Mouse (Mus musculus): Measurements from ENCODE around the gene Slc25a14. TPM values are rescaled to one million over a fixed set of nuclear protein-coding genes. Genes with fewer than 3 reads are reported as not detected.

The Slc25a14 gene
- polyA plus RNA-seq, 1 experiment from 2014 or later, result 27.2 TPM

DNA sequence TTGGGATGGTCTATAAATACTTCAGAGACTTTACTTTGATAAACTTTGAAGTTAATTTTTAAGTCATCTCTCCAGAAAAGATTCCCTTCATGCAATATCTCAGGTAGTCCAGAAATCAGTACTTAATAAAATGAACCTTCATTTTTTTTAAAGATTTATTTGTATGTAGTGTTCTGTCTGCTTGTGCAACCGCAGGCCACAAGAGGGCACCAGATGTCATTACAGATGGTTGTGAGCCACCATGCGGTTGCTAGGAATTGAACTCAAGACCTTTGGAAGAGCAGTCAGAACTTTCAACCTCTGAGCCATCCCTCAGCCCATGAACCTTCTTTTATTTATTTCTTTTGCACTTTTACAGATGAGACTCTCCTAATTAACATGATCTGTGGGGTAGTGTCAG is 13.8 kb downstream of the Slc25a14 start:
- Histone ChIP-seq H3K36me3 (ENCODE audit: control insufficient read depth, insufficient read depth, low read length) (no peaks in the 10 kb centered on the region), H3K9me3 (ENCODE audit: control insufficient read depth, low read length) (no peaks in the 10 kb centered on the region), H3K4me1 (ENCODE audit: control insufficient read depth, insufficient read depth, low read length) (no peaks in the 10 kb centered on the region), H3K4me2 (ENCODE audit: low read depth) (no peak overlapping the region), H3K4me3 (ENCODE audit: low read depth, low read length) (no peak overlapping the region), H3K27ac (ENCODE audit: low read depth, low read length) (no peak overlapping the region), H3K27me3 (ENCODE audit: control insufficient read depth, insufficient read depth, low read length) (no peaks in the 10 kb centered on the region), H3K9ac (ENCODE audit: low read length) (no peak overlapping the region)
- DNase-seq (ENCODE audit: low spot score), result no peak
- WGBS, result 46% methylated on average over 2 of the region's 2 CpGs
- no peak for ATAC-seq (ENCODE audit: insufficient read depth, low FRiP score, low TSS enrichment)

DNA sequence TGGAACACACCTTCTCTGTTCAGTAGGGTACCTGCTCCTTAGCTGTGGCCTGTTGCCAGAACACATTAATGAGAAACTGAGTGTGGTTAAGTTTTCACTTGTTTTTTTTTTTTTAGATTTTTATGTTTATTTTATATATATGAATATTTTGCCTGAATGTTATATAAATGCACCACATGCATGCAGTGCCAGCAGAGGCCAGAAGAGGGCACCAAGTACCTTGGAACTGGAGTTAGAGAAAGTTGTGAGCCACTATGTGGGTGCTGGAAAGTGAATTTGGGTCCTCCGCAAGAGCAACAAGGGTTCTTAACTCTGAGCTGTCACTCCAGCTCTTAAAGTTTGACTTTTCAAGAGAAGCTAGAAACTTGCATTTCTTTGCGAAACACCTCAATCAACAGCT is 20.9 kb downstream of the Slc25a14 start:
- ATAC-seq (ENCODE audit: insufficient read depth, low FRiP score, low TSS enrichment) (no peak), DNase-seq (ENCODE audit: low spot score) (no peak)
- H3K27me3 ChIP-seq (ENCODE audit: control insufficient read depth, insufficient read depth, low read length), result no peaks in the 10 kb centered on the region
- no peaks in the 10 kb centered on the region for H3K4me1 ChIP-seq (ENCODE audit: control insufficient read depth, insufficient read depth, low read length)
- no peaks in the 10 kb centered on the region for H3K36me3 ChIP-seq (ENCODE audit: control insufficient read depth, insufficient read depth, low read length)
- H3K9ac ChIP-seq (ENCODE audit: low read length), result no peak overlapping the region
- H3K27ac ChIP-seq (ENCODE audit: low read depth, low read length), result no peak overlapping the region
- no peak overlapping the region for H3K4me3 ChIP-seq (ENCODE audit: low read depth, low read length)
- 86% methylated on average over 2 of the region's 2 CpGs for WGBS
- no peak overlapping the region for H3K4me2 ChIP-seq (ENCODE audit: low read depth)
- no peaks in the 10 kb centered on the region for H3K9me3 ChIP-seq (ENCODE audit: control insufficient read depth, low read length)

DNA sequence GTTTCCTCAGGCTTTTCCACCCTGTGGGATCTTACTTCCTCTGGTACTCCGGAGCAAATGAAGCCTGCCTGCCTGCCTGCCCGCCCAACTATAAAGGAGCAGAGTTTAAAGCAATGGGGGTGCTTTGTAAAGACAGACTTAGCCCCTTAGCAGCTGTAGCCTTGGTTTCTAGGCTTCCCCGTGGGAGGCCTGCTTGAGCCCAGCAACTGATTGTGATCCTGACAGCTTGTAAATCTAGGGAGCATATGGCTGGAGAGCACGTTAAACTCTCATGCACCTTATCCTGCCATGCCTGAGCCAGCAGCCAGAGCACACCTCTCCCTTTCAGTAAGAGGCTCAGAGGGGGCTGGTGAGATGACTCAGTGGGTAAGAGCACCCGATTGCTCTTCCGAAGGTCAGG is 43.6 kb downstream of the Slc25a14 start:
- H3K4me2 ChIP-seq (ENCODE audit: low read depth), result no peak overlapping the region
- WGBS, result 20% methylated on average over 6 of the region's 6 CpGs
- no peaks in the 10 kb centered on the region for H3K9me3 ChIP-seq (ENCODE audit: control insufficient read depth, low read length)
- no peaks in the 10 kb centered on the region for H3K27me3 ChIP-seq (ENCODE audit: control insufficient read depth, insufficient read depth, low read length)
- H3K27ac ChIP-seq (ENCODE audit: low read depth, low read length), result no peak overlapping the region
- DNase-seq (ENCODE audit: low spot score) (peak; percentile 39), ATAC-seq (ENCODE audit: insufficient read depth, low FRiP score, low TSS enrichment) (peak; percentile 88)
- no peak overlapping the region for H3K4me3 ChIP-seq (ENCODE audit: low read depth, low read length)
- no peaks in the 10 kb centered on the region for H3K4me1 ChIP-seq (ENCODE audit: control insufficient read depth, insufficient read depth, low read length)
- H3K36me3 ChIP-seq (ENCODE audit: control insufficient read depth, insufficient read depth, low read length), result no peaks in the 10 kb centered on the region
- no peak overlapping the region for H3K9ac ChIP-seq (ENCODE audit: low read length)

DNA sequence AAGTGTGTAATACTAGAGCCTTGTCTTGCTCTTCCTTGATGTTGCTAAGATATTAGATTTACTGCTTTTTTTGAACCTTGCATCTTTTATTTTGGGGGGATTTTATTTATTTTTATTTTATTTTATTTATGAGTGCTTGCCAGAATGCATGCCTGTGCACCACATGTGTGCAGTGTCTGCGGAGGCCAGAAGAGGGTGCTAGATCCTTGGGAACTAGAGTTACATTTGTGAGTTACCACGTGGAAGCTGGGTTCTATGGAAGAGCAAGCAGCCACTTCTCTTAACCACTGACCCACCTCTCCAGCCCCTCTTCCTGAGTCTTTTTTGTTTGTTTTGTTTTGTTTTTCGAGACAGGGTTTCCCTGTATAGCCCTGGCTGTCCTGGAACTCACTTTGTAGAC is 46.4 kb downstream of the Slc25a14 start:
- Histone ChIP-seq H3K9me3 (ENCODE audit: control insufficient read depth, low read length) (no peaks in the 10 kb centered on the region), H3K27ac (ENCODE audit: low read depth, low read length) (no peak overlapping the region), H3K4me1 (ENCODE audit: control insufficient read depth, insufficient read depth, low read length) (no peaks in the 10 kb centered on the region), H3K27me3 (ENCODE audit: control insufficient read depth, insufficient read depth, low read length) (no peaks in the 10 kb centered on the region), H3K9ac (ENCODE audit: low read length) (no peak overlapping the region), H3K4me3 (ENCODE audit: low read depth, low read length) (no peak overlapping the region), H3K4me2 (ENCODE audit: low read depth) (no peak overlapping the region), H3K36me3 (ENCODE audit: control insufficient read depth, insufficient read depth, low read length) (no peaks in the 10 kb centered on the region)
- WGBS, result 72% methylated on average over 3 of the region's 3 CpGs
- ATAC-seq (ENCODE audit: insufficient read depth, low FRiP score, low TSS enrichment) (no peak), DNase-seq (ENCODE audit: low spot score) (no peak)

DNA sequence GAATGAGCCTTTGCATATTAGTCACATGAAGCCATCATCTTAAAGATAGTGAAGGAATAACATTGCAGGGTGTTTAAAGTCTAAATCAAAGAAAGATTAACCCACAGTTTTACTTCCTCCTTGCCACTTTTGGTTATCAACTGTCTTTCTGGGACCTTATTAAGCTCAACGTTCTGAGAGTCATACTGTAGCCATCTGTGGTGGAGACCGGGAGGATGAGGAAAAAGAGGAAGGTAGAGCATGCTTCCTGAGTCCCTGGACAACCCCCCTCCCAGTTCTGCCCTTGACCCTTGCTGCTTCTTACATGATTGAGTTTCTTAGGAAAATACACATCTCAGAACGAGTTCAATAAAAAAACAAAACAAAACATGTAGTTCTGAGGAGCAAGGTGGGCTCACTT is 48.5 kb downstream of the Slc25a14 start:
- H3K36me3 ChIP-seq (ENCODE audit: control insufficient read depth, insufficient read depth, low read length), result no peaks in the 10 kb centered on the region
- no peak overlapping the region for H3K4me2 ChIP-seq (ENCODE audit: low read depth)
- ATAC-seq (ENCODE audit: insufficient read depth, low FRiP score, low TSS enrichment) (no peak), DNase-seq (ENCODE audit: low spot score) (no peak)
- H3K27ac ChIP-seq (ENCODE audit: low read depth, low read length), result no peak overlapping the region
- H3K4me1 ChIP-seq (ENCODE audit: control insufficient read depth, insufficient read depth, low read length), result no peaks in the 10 kb centered on the region
- 78% methylated on average over 3 of the region's 3 CpGs for WGBS
- no peak overlapping the region for H3K9ac ChIP-seq (ENCODE audit: low read length)
- no peaks in the 10 kb centered on the region for H3K9me3 ChIP-seq (ENCODE audit: control insufficient read depth, low read length)
- no peak overlapping the region for H3K4me3 ChIP-seq (ENCODE audit: low read depth, low read length)
- no peaks in the 10 kb centered on the region for H3K27me3 ChIP-seq (ENCODE audit: control insufficient read depth, insufficient read depth, low read length)

DNA sequence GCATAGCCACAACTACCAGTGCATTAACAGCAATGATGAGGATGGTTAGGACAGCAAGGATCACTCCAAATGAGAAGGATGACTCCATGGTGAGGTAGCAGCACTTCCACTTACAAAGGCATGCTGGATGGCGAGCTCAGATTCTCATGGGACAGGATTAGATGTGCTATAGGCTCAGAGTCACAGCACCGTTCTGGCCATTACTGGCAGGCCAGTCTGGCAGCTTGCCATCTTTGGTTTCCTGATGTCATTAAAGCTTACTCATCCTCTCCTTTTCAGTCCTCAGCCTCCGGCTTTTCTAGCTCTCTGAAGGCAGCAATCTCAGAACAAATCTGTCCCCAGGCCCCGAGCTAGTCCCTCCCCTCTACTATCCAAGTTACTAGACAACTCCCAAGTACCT is 51.0 kb downstream of the Slc25a14 start, which contains the start of gene Gpr119:
Gpr119 (minus strand) TSS at position 308 of the 400 bp plus-strand sequence.
- no peaks in the 10 kb centered on the region for H3K4me1 ChIP-seq (ENCODE audit: control insufficient read depth, insufficient read depth, low read length)
- no peak for ATAC-seq (ENCODE audit: insufficient read depth, low FRiP score, low TSS enrichment)
- H3K9ac ChIP-seq (ENCODE audit: low read length), result no peak within 1 kb of the TSS
- H3K4me3 ChIP-seq (ENCODE audit: low read depth, low read length), result no peak within 1 kb of the TSS
- WGBS, result 74% methylated on average over 4 of the region's 4 CpGs
- DNase-seq (ENCODE audit: low spot score), result no peak
- no peaks in the 10 kb centered on the region for H3K27me3 ChIP-seq (ENCODE audit: control insufficient read depth, insufficient read depth, low read length)
- H3K9me3 ChIP-seq (ENCODE audit: control insufficient read depth, low read length), result no peaks in the 10 kb centered on the region
- H3K27ac ChIP-seq (ENCODE audit: low read depth, low read length), result no peak within 1 kb of the TSS
- H3K36me3 ChIP-seq (ENCODE audit: control insufficient read depth, insufficient read depth, low read length), result no peaks in the 10 kb centered on the region
- H3K4me2 ChIP-seq (ENCODE audit: low read depth), result no peak within 1 kb of the TSS

DNA sequence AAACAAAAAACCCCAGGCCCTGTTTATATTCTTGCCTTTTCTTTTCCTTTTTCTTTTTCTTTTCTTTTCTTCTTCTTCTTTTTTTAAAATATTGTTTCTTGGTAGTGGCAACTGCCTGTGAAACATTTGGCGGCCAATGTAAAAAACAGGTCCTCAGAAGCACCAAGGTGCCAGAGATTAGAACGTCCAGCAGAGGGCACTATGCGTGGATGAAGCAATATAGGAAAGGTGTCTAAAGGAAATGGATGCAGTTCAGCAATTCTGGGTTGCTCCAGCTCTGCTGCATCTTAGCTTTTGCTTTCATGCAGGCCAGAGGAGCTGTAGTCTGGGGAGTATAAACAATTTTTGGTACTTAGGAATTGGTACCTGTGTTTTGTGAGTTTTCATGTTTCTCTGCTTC is 60.2 kb downstream of the Slc25a14 start:
- Histone ChIP-seq H3K9me3 (ENCODE audit: control insufficient read depth, low read length) (no peaks in the 10 kb centered on the region), H3K4me2 (ENCODE audit: low read depth) (no peak overlapping the region), H3K4me1 (ENCODE audit: control insufficient read depth, insufficient read depth, low read length) (no peaks in the 10 kb centered on the region), H3K36me3 (ENCODE audit: control insufficient read depth, insufficient read depth, low read length) (no peaks in the 10 kb centered on the region), H3K27me3 (ENCODE audit: control insufficient read depth, insufficient read depth, low read length) (no peaks in the 10 kb centered on the region), H3K27ac (ENCODE audit: low read depth, low read length) (no peak overlapping the region), H3K4me3 (ENCODE audit: low read depth, low read length) (no peak overlapping the region), H3K9ac (ENCODE audit: low read length) (no peak overlapping the region)
- DNase-seq (ENCODE audit: low spot score) (peak; percentile 35), ATAC-seq (ENCODE audit: insufficient read depth, low FRiP score, low TSS enrichment) (no peak)
- 19% methylated on average over 3 of the region's 3 CpGs for WGBS

DNA sequence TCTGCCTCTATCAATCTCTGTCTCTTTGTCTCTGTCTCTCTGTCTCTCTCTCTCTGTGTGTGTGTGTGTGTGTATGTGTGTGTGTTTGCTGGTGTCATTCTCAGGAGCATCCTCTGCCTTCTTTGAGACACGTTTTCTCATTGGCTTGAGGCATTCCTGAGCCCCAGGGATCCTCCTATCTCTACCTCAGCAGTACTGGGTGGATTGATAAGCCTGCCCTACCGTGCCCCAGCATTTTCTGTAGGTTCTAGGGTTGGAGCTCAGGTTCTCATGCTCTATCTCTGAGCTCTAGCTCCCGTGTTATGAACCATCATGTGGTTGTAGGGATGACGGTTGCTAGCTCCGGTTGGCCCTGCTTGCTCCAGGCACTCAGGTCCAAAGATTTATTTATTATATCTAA is 60.6 kb downstream of the Slc25a14 start:
- Histone ChIP-seq H3K9me3 (ENCODE audit: control insufficient read depth, low read length) (no peaks in the 10 kb centered on the region), H3K9ac (ENCODE audit: low read length) (no peak overlapping the region), H3K4me2 (ENCODE audit: low read depth) (no peak overlapping the region), H3K36me3 (ENCODE audit: control insufficient read depth, insufficient read depth, low read length) (no peaks in the 10 kb centered on the region), H3K4me3 (ENCODE audit: low read depth, low read length) (no peak overlapping the region), H3K27me3 (ENCODE audit: control insufficient read depth, insufficient read depth, low read length) (no peaks in the 10 kb centered on the region), H3K27ac (ENCODE audit: low read depth, low read length) (no peak overlapping the region), H3K4me1 (ENCODE audit: control insufficient read depth, insufficient read depth, low read length) (no peaks in the 10 kb centered on the region)
- ATAC-seq (ENCODE audit: insufficient read depth, low FRiP score, low TSS enrichment) (no peak), DNase-seq (ENCODE audit: low spot score) (no peak)
- WGBS, result 77% methylated on average over 5 of the region's 5 CpGs

DNA sequence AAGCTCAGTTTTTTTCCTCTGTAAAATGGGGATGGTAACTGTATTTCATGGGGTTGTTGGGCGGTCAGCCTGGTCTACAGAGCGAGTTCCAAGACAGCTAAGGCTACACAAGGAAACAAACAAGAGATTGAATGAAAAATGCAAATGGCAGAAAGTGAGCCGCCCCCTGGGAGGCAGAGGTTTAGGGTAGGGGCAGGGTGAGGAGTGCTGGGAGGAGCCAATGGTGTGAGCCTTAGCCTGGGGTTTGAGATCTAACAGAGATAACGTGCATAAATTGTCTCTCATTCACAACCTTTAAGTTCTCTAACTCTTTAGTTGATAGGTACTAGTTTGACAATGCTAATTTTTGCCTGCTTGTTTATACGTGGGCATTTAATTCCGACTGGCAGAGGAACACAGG is 71.2 kb downstream of the Slc25a14 start:
- WGBS, result 20% methylated on average over 6 of the region's 6 CpGs

More for the DNA sequence above, 71.2 kb downstream of the Slc25a14 start:
- Histone ChIP-seq H3K36me3 (ENCODE audit: control insufficient read depth, insufficient read depth, low read length) (no peaks in the 10 kb centered on the region), H3K4me1 (ENCODE audit: control insufficient read depth, insufficient read depth, low read length) (no peaks in the 10 kb centered on the region), H3K4me2 (ENCODE audit: low read depth) (peak overlapping the region; percentile 34; the same call in 1 of the 2 replicates), H3K27ac (ENCODE audit: low read depth, low read length) (no peak overlapping the region), H3K4me3 (ENCODE audit: low read depth, low read length) (peak overlapping the region; percentile 59), H3K9me3 (ENCODE audit: control insufficient read depth, low read length) (no peaks in the 10 kb centered on the region), H3K9ac (ENCODE audit: low read length) (no peak overlapping the region), H3K27me3 (ENCODE audit: control insufficient read depth, insufficient read depth, low read length) (no peaks in the 10 kb centered on the region)
- DNase-seq (ENCODE audit: low spot score) (no peak), ATAC-seq (ENCODE audit: insufficient read depth, low FRiP score, low TSS enrichment) (peak; percentile 89)
